ENCODE assay signal across 1 mouse cellular context in the genomic region with DNA sequence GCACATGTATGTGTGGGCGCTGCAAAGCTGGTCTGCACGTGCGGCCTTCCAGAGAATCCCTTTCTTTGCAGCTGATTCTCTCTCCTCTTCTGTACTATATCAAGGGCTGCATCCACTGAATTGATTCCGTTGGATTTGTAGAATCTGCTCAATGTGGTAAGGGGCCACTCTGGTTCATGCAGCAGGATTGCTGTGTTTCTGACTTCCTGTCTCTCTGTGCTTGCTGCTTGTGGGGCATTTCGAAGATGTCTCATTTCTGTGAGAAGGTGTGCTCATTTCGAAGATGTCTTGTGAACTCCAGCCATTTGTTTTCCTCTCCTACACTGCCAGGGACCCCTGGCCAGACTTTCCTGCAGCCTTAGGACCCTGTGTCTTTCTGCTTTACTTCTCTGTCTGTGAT.
TF ChIP-seq lines count a peak whose summit lies in the region.

No protein-coding gene starts in this region.

TF ChIP-seq in CH12.LX, 34 proteins besides CTCF, POLR2A, EP300 and RAD21 (continued from another document):
- no peak for TF ChIP-seq CHD2 (IDR thresholded peaks at IDR 0.05; ENCODE audit: low read length)
- TF ChIP-seq SIN3A (IDR thresholded peaks at IDR 0.05; ENCODE audit: low read length), result no peak
- TF ChIP-seq MAFK (IDR thresholded peaks at IDR 0.05; ENCODE audit: insufficient replicate concordance, low read length), result no peak
- no peak for TF ChIP-seq TCF12 (IDR thresholded peaks at IDR 0.05; ENCODE audit: low read depth, low read length)
- no peak for TF ChIP-seq MYC (IDR thresholded peaks at IDR 0.05; ENCODE audit: low read depth, low read length)
- TF ChIP-seq JUND (conservative IDR thresholded peaks at IDR 0.05; ENCODE audit: low read depth, low read length), result no peak
- TF ChIP-seq ELF1 (IDR thresholded peaks at IDR 0.05; ENCODE audit: low read depth, low read length), result no peak
- no peak for TF ChIP-seq GABPA (IDR thresholded peaks at IDR 0.05; ENCODE audit: insufficient replicate concordance, low read depth, low read length)
TF ChIP-seq in CH12.LX: peak in this region for 0.
